Mouse (Mus musculus) neural tube, embryonic 11.5 days (tissue): ENCODE measurements around the gene Spaca1. TPM values are rescaled to one million over a fixed set of nuclear protein-coding genes. Genes with fewer than 3 reads are reported as not detected.
"Not testable (repeated sequence)": the region's sequence is repeated elsewhere in the genome, so short reads cannot be mapped to it uniquely, and the experiment has no call there.

Source experiments
- ATAC-seq: fragments of 200-750 bp; cut with Nextera tagmentation; 2 replicates; pipeline ENCODE4 v1.8.0; 2017; ENCODE audit warnings: moderate number of reproducible peaks, mild to moderate bottlenecking, moderate TSS enrichment, moderate library complexity; ENCODE audit not compliant: insufficient read depth, low FRiP score, low TSS enrichment
- DNase-seq: peaks from one replicate; pipeline ENCODE4 v3.0.0-alpha.2; 2015; ENCODE audit warnings: low spot score
- H3K27ac ChIP-seq: fragments of 300-500 bp; sonication (generic); 2 replicates; pipeline ENCODE4 v1.5.1; 2014; ENCODE audit warnings: low read depth, mild to moderate bottlenecking, low read length
- H3K27me3 ChIP-seq: fragments of 300-500 bp; sonication (generic); 2 replicates; pipeline ENCODE4 v1.6.1; 2014; ENCODE audit warnings: mild to moderate bottlenecking, low read length, mixed read lengths; ENCODE audit not compliant: control insufficient read depth, insufficient read depth
- H3K36me3 ChIP-seq: fragments of 300-500 bp; sonication (generic); 2 replicates; pipeline ENCODE4 v1.6.1; 2014; ENCODE audit warnings: mild to moderate bottlenecking, low read length, moderate library complexity, mixed read lengths; ENCODE audit not compliant: control insufficient read depth, insufficient read depth
- H3K4me1 ChIP-seq: fragments of 300-500 bp; sonication (generic); 2 replicates; pipeline ENCODE4 v1.6.1; 2014; ENCODE audit warnings: low read length, mixed read lengths; ENCODE audit not compliant: control insufficient read depth, insufficient read depth
- H3K4me2 ChIP-seq: fragments of 300-500 bp; sonication (generic); 2 replicates; pipeline ENCODE4 v1.6.1; 2014; ENCODE audit warnings: low read depth, mild to moderate bottlenecking, moderate library complexity
- H3K4me3 ChIP-seq: fragments of 300-500 bp; sonication (generic); 2 replicates; pipeline ENCODE4 v1.5.1; 2014; ENCODE audit warnings: low read depth, low read length
- H3K9ac ChIP-seq: fragments of 300-500 bp; sonication (generic); 2 replicates; pipeline ENCODE4 v1.6.1; 2014; ENCODE audit warnings: mild to moderate bottlenecking, low read length
- H3K9me3 ChIP-seq: fragments of 300-500 bp; sonication (generic); 2 replicates; pipeline ENCODE4 v1.6.1; 2016; ENCODE audit warnings: low read length; ENCODE audit not compliant: control insufficient read depth
- WGBS: fragments of 180-500 bp; shearing (Covaris S2); extraction: QIAGEN DNeasy Blood & Tissue Kit; methylation state at CpG from one replicate; pipeline ENCODE4 v1.1.7; 2014; 5-methylcytosine and 5-hydroxymethylcytosine counted together
- polyA plus RNA-seq: library from polyadenylated mRNA; unstranded; fragments of >200 nt; fragmentation: Nextera tagmentation; extraction: Ambion mirVana; gene quantifications from 2 replicates; pipeline ENCODE4 v1.2.1, GENCODE M21; 2014

The Spaca1 gene
- 0.90 and 1.7 TPM in 2 replicates for polyA plus RNA-seq

GRCm38 (mm10) chr4:34049571-34050255 lies at the start of gene Spaca1:
Spaca1 (minus strand) TSS chr4:34050191.
- no peak within 1 kb of the TSS for H3K4me3 ChIP-seq
- no peak within 1 kb of the TSS for H3K27ac ChIP-seq
- DNase-seq (peak; percentile 21), ATAC-seq (no peak)
- H3K4me1 ChIP-seq: no peaks in the 10 kb centered on the region
- H3K9ac ChIP-seq: 0 out of 2 replicates have a peak within 1 kb of the TSS, but pooled peaks have one; percentile 24
- no peaks in the 10 kb centered on the region for H3K9me3 ChIP-seq
- H3K36me3 ChIP-seq: no peaks in the 10 kb centered on the region
- peak within 1 kb of the TSS; percentile 31 for H3K4me2 ChIP-seq
- H3K27me3 ChIP-seq: no peaks in the 10 kb centered on the region
- WGBS: 49% methylated on average over 45 of the region's 46 CpGs

- ATAC-seq, DNase-seq: not testable (repeated sequence)
- 80% methylated on average over 5 of the region's 5 CpGs for WGBS
Observed at GRCm38 (mm10) chr4:34087286-34087685, 37.3 kb upstream of the Spaca1 start.

GRCm38 (mm10) chr4:34081064-34081463 lies 31.1 kb upstream of the Spaca1 start:
- no peaks in the 10 kb centered on the region for H3K9me3 ChIP-seq
- H3K4me2 ChIP-seq: no peak overlapping the region
- H3K27me3 ChIP-seq: no peaks in the 10 kb centered on the region
- H3K36me3 ChIP-seq: no peaks in the 10 kb centered on the region
- H3K27ac ChIP-seq: no peak overlapping the region
- 63% methylated on average over 3 of the region's 3 CpGs for WGBS
- DNase-seq (no peak), ATAC-seq (no peak)
- H3K4me3 ChIP-seq: no peak overlapping the region
- no peak overlapping the region for H3K9ac ChIP-seq
- H3K4me1 ChIP-seq: no peaks in the 10 kb centered on the region

More at GRCm38 (mm10) chr4:34087286-34087685, 37.3 kb upstream of the Spaca1 start:
- H3K4me2 ChIP-seq, H3K9me3 ChIP-seq, H3K36me3 ChIP-seq, H3K9ac ChIP-seq, H3K27me3 ChIP-seq, H3K4me3 ChIP-seq, H3K27ac ChIP-seq, H3K4me1 ChIP-seq: not testable (repeated sequence)

- WGBS: 74% methylated on average over 2 of the region's 5 CpGs
Observed at GRCm38 (mm10) chr4:34069002-34069401, 19.0 kb upstream of the Spaca1 start.

GRCm38 (mm10) chr4:34058320-34058719 lies 8.3 kb upstream of the Spaca1 start:
- no peaks in the 10 kb centered on the region for H3K36me3 ChIP-seq
- H3K4me3 ChIP-seq: no peak overlapping the region
- H3K9me3 ChIP-seq: no peaks in the 10 kb centered on the region
- no peak overlapping the region for H3K9ac ChIP-seq
- no peaks in the 10 kb centered on the region for H3K4me1 ChIP-seq
- H3K27me3 ChIP-seq: no peaks in the 10 kb centered on the region
- WGBS: 72% methylated on average over 1 of the region's 1 CpGs
- ATAC-seq (no peak), DNase-seq (no peak)
- H3K4me2 ChIP-seq: no peak overlapping the region
- H3K27ac ChIP-seq: no peak overlapping the region

More at GRCm38 (mm10) chr4:34069002-34069401, 19.0 kb upstream of the Spaca1 start:
- no peaks in the 10 kb centered on the region for H3K36me3 ChIP-seq
- DNase-seq: no peak
- H3K27ac ChIP-seq: no peak overlapping the region
- no peak overlapping the region for H3K4me3 ChIP-seq
- no peak overlapping the region for H3K9ac ChIP-seq
- H3K9me3 ChIP-seq: no peaks in the 10 kb centered on the region
- no peaks in the 10 kb centered on the region for H3K27me3 ChIP-seq
- H3K4me2 ChIP-seq: no peak overlapping the region
- ATAC-seq: no peak
- H3K4me1 ChIP-seq: no peaks in the 10 kb centered on the region

GRCm38 (mm10) chr4:34026771-34027170 lies 23.2 kb downstream of the Spaca1 start:
- 89% methylated on average over 2 of the region's 2 CpGs for WGBS
- Histone ChIP-seq H3K4me1 (no peaks in the 10 kb centered on the region), H3K4me2 (no peak overlapping the region), H3K9ac (no peak overlapping the region), H3K27me3 (no peaks in the 10 kb centered on the region), H3K9me3 (no peaks in the 10 kb centered on the region), H3K4me3 (no peak overlapping the region), H3K36me3 (no peaks in the 10 kb centered on the region), H3K27ac (no peak overlapping the region)
- no peak for DNase-seq
- no peak for ATAC-seq

- Histone ChIP-seq H3K9me3 (no peaks in the 10 kb centered on the region), H3K4me1 (no peaks in the 10 kb centered on the region), H3K27ac (no peak overlapping the region), H3K4me3 (no peak overlapping the region), H3K9ac (no peak overlapping the region), H3K36me3 (no peaks in the 10 kb centered on the region), H3K27me3 (no peaks in the 10 kb centered on the region), H3K4me2 (no peak overlapping the region)
- no peak for ATAC-seq
- DNase-seq: peak; percentile 37
- 37% methylated on average over 2 of the region's 2 CpGs for WGBS
Observed at GRCm38 (mm10) chr4:34021456-34021855, 28.5 kb downstream of the Spaca1 start.

- H3K4me3 ChIP-seq: no peak overlapping the region
- DNase-seq: no peak
- no peak overlapping the region for H3K9ac ChIP-seq
- ATAC-seq: no peak
- H3K4me2 ChIP-seq: no peak overlapping the region
- H3K27ac ChIP-seq: no peak overlapping the region
- no peaks in the 10 kb centered on the region for H3K27me3 ChIP-seq
- H3K4me1 ChIP-seq: no peaks in the 10 kb centered on the region
- no peaks in the 10 kb centered on the region for H3K36me3 ChIP-seq
- no peaks in the 10 kb centered on the region for H3K9me3 ChIP-seq
Observed at GRCm38 (mm10) chr4:33996382-33996781, 53.6 kb downstream of the Spaca1 start.

- no peak for DNase-seq
- no peak for ATAC-seq
Observed at GRCm38 (mm10) chr4:33992687-33993086, 57.3 kb downstream of the Spaca1 start.

More at GRCm38 (mm10) chr4:33992687-33993086, 57.3 kb downstream of the Spaca1 start:
- H3K9me3 ChIP-seq: no peaks in the 10 kb centered on the region
- H3K4me1 ChIP-seq: no peaks in the 10 kb centered on the region
- H3K27me3 ChIP-seq: no peaks in the 10 kb centered on the region
- H3K27ac ChIP-seq: no peak overlapping the region
- H3K4me2 ChIP-seq: no peak overlapping the region
- no peaks in the 10 kb centered on the region for H3K36me3 ChIP-seq
- no peak overlapping the region for H3K4me3 ChIP-seq
- WGBS: 54% methylated on average over 2 of the region's 3 CpGs
- H3K9ac ChIP-seq: no peak overlapping the region
